Mouse (Mus musculus) CH12.LX (cell line): ENCODE measurements around the gene Txk. TPM values are rescaled to one million over a fixed set of nuclear protein-coding genes. Genes with fewer than 3 reads are reported as not detected.

Experiments
- DNase-seq: peaks from one replicate; pipeline ENCODE4 v3.0.0-alpha.2; 2013; ENCODE audit errors: extremely low read depth
- H3K27ac ChIP-seq: 2 replicates; pipeline ENCODE4 v1.5.1; 2012; ENCODE audit warnings: low read depth, mild to moderate bottlenecking, control low read depth, moderate library complexity; ENCODE audit not compliant: insufficient read depth
- H3K27me3 ChIP-seq: replicated peaks from 2 replicates; pipeline ENCODE3; 2012; ENCODE audit warnings: inconsistent platforms
- H3K36me3 ChIP-seq, 2 experiments: replicated peaks in 1 of 2; 2 replicates each; pipeline versions ENCODE3 to v1.6.1; 2012; ENCODE audit warnings: inconsistent platforms in 1 of 2, low read length in 1 of 2, mild to moderate bottlenecking in 1 of 2, mixed read lengths in 1 of 2, moderate library complexity in 1 of 2; ENCODE audit not compliant: control insufficient read depth in 1 of 2, insufficient read depth in 1 of 2
- H3K4me1 ChIP-seq, 2 experiments: 2 replicates each; pipeline ENCODE4 v1.6.1; 2012; ENCODE audit warnings: inconsistent platforms in 1 of 2, moderate library complexity in 1 of 2; ENCODE audit not compliant: insufficient read depth in 2 of 2, control insufficient read depth in 1 of 2
- H3K4me2 ChIP-seq: 2 replicates; pipeline ENCODE4 v1.6.1; 2012; ENCODE audit warnings: low read depth, mild to moderate bottlenecking, control low read depth; ENCODE audit not compliant: poor library complexity, insufficient read depth, severe bottlenecking
- H3K4me3 ChIP-seq, 3 experiments: fragments of 150-350 bp in 1 of 3; sonication (generic) in 1 of 3; replicated peaks in 1 of 3; 2 replicates each; pipeline versions ENCODE3 to v1.5.1; 2011 to 2012; ENCODE audit warnings: low read depth in 2 of 3, low read length in 2 of 3, mild to moderate bottlenecking in 2 of 3, moderate library complexity in 2 of 3, control low read depth in 1 of 3, improper control_type of control experiment in 1 of 3, inconsistent platforms in 1 of 3, mixed read lengths in 1 of 3; ENCODE audit not compliant: poor library complexity in 1 of 3
- H3K79me2 ChIP-seq: replicated peaks from 2 replicates; pipeline ENCODE4 v1.6.1; 2012; ENCODE audit warnings: mild to moderate bottlenecking, moderate library complexity; ENCODE audit not compliant: control insufficient read depth, poor library complexity, insufficient read depth, severe bottlenecking; ENCODE audit errors: extremely low read depth
- H3K9ac ChIP-seq: 2 replicates; pipeline ENCODE4 v1.6.1; 2012; ENCODE audit warnings: low read depth, mild to moderate bottlenecking, control low read depth, moderate library complexity; ENCODE audit not compliant: insufficient read depth
- H3K9me3 ChIP-seq: replicated peaks from 2 replicates; pipeline ENCODE3; 2012; ENCODE audit warnings: low read length, inconsistent platforms, mixed read lengths
- ETS1 ChIP-seq: conservative IDR thresholded peaks from 2 replicates; pipeline ENCODE4 v1.6.1; 2012; ENCODE audit warnings: low read depth, mild to moderate bottlenecking, inconsistent platforms, low read length, improper control_type of control experiment, moderate library complexity
- KAT2A ChIP-seq: IDR thresholded peaks from 2 replicates; pipeline ENCODE4 v1.6.1; 2012; ENCODE audit warnings: low read length, improper control_type of control experiment, inconsistent platforms; ENCODE audit not compliant: insufficient replicate concordance
- NRF1 ChIP-seq: IDR thresholded peaks from 2 replicates; pipeline ENCODE4 v1.6.1; 2014; ENCODE audit warnings: low read depth, mild to moderate bottlenecking, inconsistent platforms, low read length, improper control_type of control experiment, moderate library complexity
- POLR2AphosphoS2 ChIP-seq: IDR thresholded peaks from 2 replicates; pipeline ENCODE4 v1.6.1; 2011; ENCODE audit warnings: low read depth, low read length, improper control_type of control experiment
- TBP ChIP-seq: conservative IDR thresholded peaks from 2 replicates; pipeline ENCODE4 v1.6.1; 2011; ENCODE audit warnings: low read depth, low read length, improper control_type of control experiment
- TCF12 ChIP-seq: IDR thresholded peaks from 2 replicates; pipeline ENCODE4 v1.6.1; 2014; ENCODE audit warnings: low read depth, mild to moderate bottlenecking, inconsistent platforms, low read length, improper control_type of control experiment
- UBTF ChIP-seq: IDR thresholded peaks from 2 replicates; pipeline ENCODE4 v1.6.1; 2012; ENCODE audit warnings: low read depth, mild to moderate bottlenecking, inconsistent platforms, low read length, improper control_type of control experiment, moderate library complexity
- USF2 ChIP-seq: conservative IDR thresholded peaks from 2 replicates; pipeline ENCODE4 v1.6.1; 2011; ENCODE audit warnings: low read depth, low read length, improper control_type of control experiment
- ZMIZ1 ChIP-seq: IDR thresholded peaks from 2 replicates; pipeline ENCODE4 v1.6.1; 2012; ENCODE audit warnings: low read depth, mild to moderate bottlenecking, inconsistent platforms, low read length, improper control_type of control experiment
- dilution Hi-C: fragments of 300-500 bp; cut with MboI; formaldehyde crosslinking; loops from 2 replicates; pipeline ENCODE4 v1.14.3; 2020; ENCODE audit warnings: low sequenced_read_pairs; ENCODE audit not compliant: extremely low pct_unique_long_range_greater_than_20kb, extremely low pct_ligation_motif_present
- in situ Hi-C: fragments of 300-500 bp; cut with MboI; formaldehyde crosslinking; loops from 3 replicates; pipeline ENCODE4 v1.14.3; 2019; ENCODE audit warnings: low sequenced_read_pairs, low pct_ligation_motif_present, low pct_unique_long_range_greater_than_20kb, mixed read lengths
- polyA plus RNA-seq: library from polyadenylated mRNA; unstranded; fragments of >175 nt; gene quantifications from 2 replicates; pipeline ENCODE4 v1.2.1, GENCODE M21; 2012; ENCODE audit warnings: low read depth; ENCODE audit not compliant: insufficient read length
- total RNA-seq, 2 experiments: library from RNA; depleted of rRNA; stranded (reverse); fragments of 300-350 nt in 1 of 2; fragments of >200 nt in 1 of 2; gene quantifications; 2 replicates each; pipeline ENCODE4 v1.2.3; 2012 to 2014

Txk gene
- total and polyA plus RNA-seq, 3 experiments, result 0.08 to 0.11 TPM; not detected in 1

GRCm38 (mm10) chr5:72656270-72656791, 96.2 kb downstream of the Txk start:
- Histone ChIP-seq H3K9ac (no peak overlapping the region), H3K27ac (no peak overlapping the region), H3K27me3 (no peaks in the 10 kb centered on the region), H3K4me1 (no peaks in the 10 kb centered on the region), H3K36me3 (no peaks in the 10 kb centered on the region), H3K4me2 (no peak overlapping the region), H3K79me2 (no peaks in the 10 kb centered on the region), H3K4me3 (no peak overlapping the region)
- in situ Hi-C loops (no loop called here), dilution Hi-C loops (no loop called here)
- DNase-seq, result no peak
- TF ChIP-seq KAT2A, result no peak
- TF ChIP-seq TCF12, result no peak
- TF ChIP-seq, all 38 proteins: peak for 0
- no peaks in the 10 kb centered on the region for H3K9me3 ChIP-seq

GRCm38 (mm10) chr5:72653068-72653674, 99.4 kb downstream of the Txk start:
- Histone ChIP-seq H3K27ac (no peak overlapping the region), H3K79me2 (no peaks in the 10 kb centered on the region), H3K4me1 (peaks cover 0 to 2% of the 10 kb centered on the region in 2 experiments; a peak in 2 of 4 replicates), H3K36me3 (no peaks in the 10 kb centered on the region), H3K27me3 (peaks cover 15% of the 10 kb centered on the region), H3K4me2 (no peak overlapping the region), H3K9me3 (no peaks in the 10 kb centered on the region), H3K4me3 (no peak overlapping the region), H3K9ac (no peak overlapping the region)
- in situ Hi-C loops, result no loop called here
- dilution Hi-C loops, result no loop called here
- TF ChIP-seq UBTF (no peak), USF2 (no peak), POLR2AphosphoS2 (no peak), TBP (no peak)
- DNase-seq, result no peak

GRCm38 (mm10) chr5:72648987-72649735, 103.4 kb downstream of the Txk start:
- peaks cover 3 to 17% of the 10 kb centered on the region in 2 experiments; a peak in 2 of 4 replicates for H3K4me1 ChIP-seq
- H3K36me3 ChIP-seq, result no peaks in the 10 kb centered on the region
- dilution Hi-C loops (no loop called here), in situ Hi-C loops (no loop called here)
- no peak overlapping the region for H3K4me2 ChIP-seq
- no peak overlapping the region for H3K9ac ChIP-seq
- TF ChIP-seq ZMIZ1, result no peak
- no peak for TF ChIP-seq NRF1
- TF ChIP-seq ETS1, result no peak
- TF ChIP-seq, all 38 proteins: peak for 0
- Histone ChIP-seq H3K27me3 (peaks cover 18% of the 10 kb centered on the region), H3K79me2 (no peaks in the 10 kb centered on the region), H3K9me3 (no peaks in the 10 kb centered on the region), H3K27ac (no peak overlapping the region), H3K4me3 (no peak overlapping the region)
- DNase-seq, result no peak
